Mouse (Mus musculus): ENCODE data around the gene Pik3r3. TPM values are rescaled to one million over a fixed set of nuclear protein-coding genes. Genes with fewer than 3 reads are reported as not detected.

The Pik3r3 gene
- polyA plus RNA-seq (2016; fragmentation: Nextera tagmentation; extraction: Ambion mirVana), result 26.6 and 45.2 TPM in 2 replicates

- Histone ChIP-seq H3K36me3 (no peaks in the 10 kb centered on the region), H3K4me1 (peaks cover 13% of the 10 kb centered on the region), H3K27me3 (ENCODE audit: low read depth, poor library complexity, severe bottlenecking) (no peaks in the 10 kb centered on the region), H3K27ac (peak within 1 kb of the TSS; percentile 100), H3K4me3 (peak within 1 kb of the TSS; percentile 75), H3K9me3 (replicated peaks) (no peaks in the 10 kb centered on the region)
- WGBS, result under 1% methylated on average over 52 of the region's 53 CpGs
- peak; percentile 97 for DNase-seq (ENCODE audit: low spot score)
Observed at GRCm38 (mm10) chr4:116221140-116221851, at the start of gene Pik3r3. Gene Pik3r3, plus strand, starts transcription at chr4:116221618.

- peaks cover 32% of the 10 kb centered on the region for H3K4me1 ChIP-seq
- H3K27me3 ChIP-seq (ENCODE audit: low read depth, poor library complexity, severe bottlenecking), result no peaks in the 10 kb centered on the region
- no peak within 1 kb of the TSS for H3K4me3 ChIP-seq
- no peak within 1 kb of the TSS; the same call in 1 of the 2 replicates for H3K27ac ChIP-seq
- H3K36me3 ChIP-seq, result no peaks in the 10 kb centered on the region
- no peaks in the 10 kb centered on the region for H3K9me3 ChIP-seq (replicated peaks)
- no peak for DNase-seq (ENCODE audit: low spot score)
- WGBS, result 97% methylated on average over 6 of the region's 6 CpGs
Observed at GRCm38 (mm10) chr4:116173072-116173471, 48.3 kb upstream of the Pik3r3 start, which contains the start of the genes 1700042G07Rik and Gm49337. Gene 1700042G07Rik, plus strand, starts transcription at chr4:116173372. Gene Gm49337, plus strand, starts transcription at chr4:116173384.

GRCm38 (mm10) chr4:116173752-116174151 lies 47.7 kb upstream of the Pik3r3 start:
- Histone ChIP-seq H3K4me1 (peaks cover 32% of the 10 kb centered on the region), H3K4me3 (no peak overlapping the region), H3K27ac (no peak overlapping the region), H3K9me3 (replicated peaks) (no peaks in the 10 kb centered on the region), H3K36me3 (no peaks in the 10 kb centered on the region), H3K27me3 (ENCODE audit: low read depth, poor library complexity, severe bottlenecking) (no peaks in the 10 kb centered on the region)
- no peak for DNase-seq (ENCODE audit: low spot score)
- WGBS, result 87% methylated on average over 4 of the region's 4 CpGs

- Histone ChIP-seq H3K27ac (peak overlapping the region; percentile 17; the same call in 1 of the 2 replicates), H3K27me3 (ENCODE audit: low read depth, poor library complexity, severe bottlenecking) (no peaks in the 10 kb centered on the region), H3K4me1 (peaks cover 32% of the 10 kb centered on the region), H3K9me3 (replicated peaks) (no peaks in the 10 kb centered on the region), H3K4me3 (no peak overlapping the region), H3K36me3 (no peaks in the 10 kb centered on the region)
- 44% methylated on average over 6 of the region's 6 CpGs for WGBS
- DNase-seq (ENCODE audit: low spot score), result no peak
Observed at GRCm38 (mm10) chr4:116174466-116175116, 46.8 kb upstream of the Pik3r3 start.

GRCm38 (mm10) chr4:116175136-116175535 lies 46.3 kb upstream of the Pik3r3 start:
- Histone ChIP-seq H3K9me3 (replicated peaks) (no peaks in the 10 kb centered on the region), H3K4me1 (peaks cover 35% of the 10 kb centered on the region), H3K27me3 (ENCODE audit: low read depth, poor library complexity, severe bottlenecking) (no peaks in the 10 kb centered on the region), H3K4me3 (no peak overlapping the region), H3K27ac (peak overlapping the region; percentile 17; the same call in 1 of the 2 replicates), H3K36me3 (no peaks in the 10 kb centered on the region)
- no peak for DNase-seq (ENCODE audit: low spot score)

- Histone ChIP-seq H3K9me3 (replicated peaks) (no peaks in the 10 kb centered on the region), H3K27ac (peak overlapping the region; percentile 63), H3K4me1 (peaks cover 35% of the 10 kb centered on the region), H3K36me3 (no peaks in the 10 kb centered on the region), H3K27me3 (ENCODE audit: low read depth, poor library complexity, severe bottlenecking) (no peaks in the 10 kb centered on the region), H3K4me3 (peak overlapping the region; percentile 21; the same call in 1 of the 2 replicates)
- no peak for DNase-seq (ENCODE audit: low spot score)
- WGBS, result 70% methylated on average over 7 of the region's 7 CpGs
Observed at GRCm38 (mm10) chr4:116175711-116176542, 45.5 kb upstream of the Pik3r3 start.

- Histone ChIP-seq H3K4me3 (peak overlapping the region; percentile 21; the same call in 1 of the 2 replicates), H3K27me3 (ENCODE audit: low read depth, poor library complexity, severe bottlenecking) (no peaks in the 10 kb centered on the region), H3K27ac (peak overlapping the region; percentile 63), H3K4me1 (peaks cover 35% of the 10 kb centered on the region), H3K36me3 (no peaks in the 10 kb centered on the region), H3K9me3 (replicated peaks) (no peaks in the 10 kb centered on the region)
- DNase-seq (ENCODE audit: low spot score), result peak; percentile 68
- WGBS, result 30% methylated on average over 10 of the region's 10 CpGs
Observed at GRCm38 (mm10) chr4:116176543-116176988, 44.9 kb upstream of the Pik3r3 start.

- no peak for DNase-seq (ENCODE audit: low spot score)
- WGBS, result 43% methylated on average over 5 of the region's 5 CpGs
- Histone ChIP-seq H3K4me3 (no peak overlapping the region), H3K4me1 (peaks cover 38% of the 10 kb centered on the region), H3K36me3 (no peaks in the 10 kb centered on the region), H3K27me3 (ENCODE audit: low read depth, poor library complexity, severe bottlenecking) (peaks cover 4% of the 10 kb centered on the region; the same call in 1 of the 2 replicates), H3K27ac (peak overlapping the region; percentile 72), H3K9me3 (replicated peaks) (no peaks in the 10 kb centered on the region)
Observed at GRCm38 (mm10) chr4:116177140-116177539, 44.3 kb upstream of the Pik3r3 start.

GRCm38 (mm10) chr4:116182079-116182478 lies 39.3 kb upstream of the Pik3r3 start:
- Histone ChIP-seq H3K27me3 (ENCODE audit: low read depth, poor library complexity, severe bottlenecking) (peaks cover 4% of the 10 kb centered on the region; the same call in 1 of the 2 replicates), H3K4me1 (peaks cover 23% of the 10 kb centered on the region), H3K36me3 (no peaks in the 10 kb centered on the region), H3K27ac (no peak overlapping the region), H3K4me3 (no peak overlapping the region), H3K9me3 (replicated peaks) (no peaks in the 10 kb centered on the region)
- WGBS, result 50% methylated on average over 3 of the region's 3 CpGs
- no peak for DNase-seq (ENCODE audit: low spot score)

GRCm38 (mm10) chr4:116182745-116183144 lies 38.7 kb upstream of the Pik3r3 start:
- DNase-seq (ENCODE audit: low spot score), result no peak
- Histone ChIP-seq H3K9me3 (replicated peaks) (no peaks in the 10 kb centered on the region), H3K27me3 (ENCODE audit: low read depth, poor library complexity, severe bottlenecking) (peaks cover 4% of the 10 kb centered on the region; the same call in 1 of the 2 replicates), H3K4me3 (peak overlapping the region; percentile 16), H3K27ac (peak overlapping the region; percentile 7; the same call in 1 of the 2 replicates), H3K4me1 (peaks cover 19% of the 10 kb centered on the region), H3K36me3 (no peaks in the 10 kb centered on the region)
- 6% methylated on average over 12 of the region's 12 CpGs for WGBS

- peaks cover 4% of the 10 kb centered on the region; the same call in 1 of the 2 replicates for H3K27me3 ChIP-seq (ENCODE audit: low read depth, poor library complexity, severe bottlenecking)
- no peak overlapping the region for H3K4me3 ChIP-seq
- no peaks in the 10 kb centered on the region for H3K36me3 ChIP-seq
- DNase-seq (ENCODE audit: low spot score), result no peak
- H3K4me1 ChIP-seq, result peaks cover 14% of the 10 kb centered on the region
- WGBS, result 85% methylated on average over 4 of the region's 4 CpGs
- no peaks in the 10 kb centered on the region for H3K9me3 ChIP-seq (replicated peaks)
- H3K27ac ChIP-seq, result no peak overlapping the region
Observed at GRCm38 (mm10) chr4:116185083-116185482, 36.3 kb upstream of the Pik3r3 start.

- H3K27me3 ChIP-seq (ENCODE audit: low read depth, poor library complexity, severe bottlenecking), result no peaks in the 10 kb centered on the region
- H3K36me3 ChIP-seq, result no peaks in the 10 kb centered on the region
- H3K9me3 ChIP-seq (replicated peaks), result no peaks in the 10 kb centered on the region
- H3K27ac ChIP-seq, result no peak overlapping the region
- 34% methylated on average over 4 of the region's 4 CpGs for WGBS
- DNase-seq (ENCODE audit: low spot score), result no peak
- peaks cover 6% of the 10 kb centered on the region for H3K4me1 ChIP-seq
- no peak overlapping the region for H3K4me3 ChIP-seq
Observed at GRCm38 (mm10) chr4:116192286-116192835, 29.1 kb upstream of the Pik3r3 start.
